Mouse (Mus musculus) adrenal gland, adult 8-10 months (tissue): ENCODE measurements around the gene Nap1l5. TPM values are rescaled to one million over a fixed set of nuclear protein-coding genes. Genes with fewer than 3 reads are reported as not detected.

Source experiments
- DNase-seq: peaks from one replicate; pipeline ENCODE4 v3.0.0; 2022
- total RNA-seq, 4 experiments: library from RNA; stranded (reverse); gene quantifications; 2 replicates each; pipeline ENCODE4 v1.2.4; 2022

Nap1l5 gene
- 10 to 100 TPM; 27.9 to 53.2 (median 35.6) TPM for total RNA-seq

DNA sequence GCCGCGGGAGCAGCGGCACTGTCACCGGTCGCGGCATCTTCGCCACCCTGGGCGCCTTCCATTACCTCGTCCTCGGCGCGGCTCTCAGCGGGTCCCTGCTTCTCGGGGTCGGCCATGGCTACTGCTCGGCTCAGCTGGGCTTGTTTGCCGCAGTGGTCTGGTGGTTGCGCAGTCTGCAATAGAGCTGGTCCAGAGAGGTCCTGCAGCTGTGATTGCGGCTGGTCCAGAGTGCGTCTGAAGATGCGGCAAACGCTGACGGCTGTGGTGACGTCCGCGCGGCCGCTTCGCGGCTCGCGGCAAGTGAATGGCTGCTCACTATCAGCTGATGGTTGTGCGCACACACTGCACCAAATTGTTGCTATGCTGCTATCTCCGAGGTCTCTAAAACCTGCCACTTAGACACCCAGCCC, at the start of gene Nap1l5:
Gene Nap1l5, minus strand, starts transcription at position 225 of the 410 bp plus-strand sequence.
- peak; percentile 26 for DNase-seq

DNA sequence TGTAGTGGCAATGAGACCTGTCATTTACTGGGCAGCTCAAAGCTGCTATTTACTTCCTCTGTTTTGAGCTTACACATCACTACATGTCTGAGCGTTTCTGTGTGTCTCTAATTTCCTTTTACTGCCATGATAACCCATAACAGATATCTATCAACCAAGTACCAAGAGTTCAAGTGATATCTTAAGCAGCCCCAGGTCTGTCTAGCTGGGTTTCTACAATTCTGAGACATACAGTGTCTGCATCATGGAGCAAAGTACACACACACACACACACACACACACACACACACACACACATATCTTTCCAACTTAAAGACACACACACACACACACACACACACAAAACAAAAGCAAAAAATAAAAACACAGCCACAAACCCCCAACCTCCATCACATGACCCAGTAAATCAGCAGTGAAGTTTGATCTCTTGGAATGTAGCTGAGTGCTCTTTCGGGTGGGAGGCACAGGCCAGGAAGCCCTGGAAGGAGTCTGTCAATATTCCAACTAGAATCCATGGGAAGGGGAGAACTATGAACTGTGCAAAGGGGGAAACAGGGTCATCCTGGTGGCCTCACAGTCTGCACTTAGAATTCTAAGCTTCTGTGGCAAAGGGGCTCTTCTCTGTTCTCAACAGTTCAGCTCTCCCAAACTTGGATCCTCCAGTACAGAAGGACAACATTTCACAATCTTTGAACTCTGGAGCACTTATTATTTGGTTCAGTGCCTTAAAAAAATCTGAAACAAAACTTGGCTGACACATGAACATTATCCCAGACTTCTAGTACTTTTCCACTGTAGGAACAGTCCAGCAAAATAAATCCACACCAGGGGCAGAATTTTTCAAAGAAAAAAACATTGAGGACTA, 44.5 kb upstream of the Nap1l5 start:
- DNase-seq, result no peak

- no peak for DNase-seq
Measured at GRCm38 (mm10) chr6:58950410-58950809, 43.5 kb upstream of the Nap1l5 start.

- no peak for DNase-seq
Measured at GRCm38 (mm10) chr6:58946840-58947239, 40.0 kb upstream of the Nap1l5 start.

DNA sequence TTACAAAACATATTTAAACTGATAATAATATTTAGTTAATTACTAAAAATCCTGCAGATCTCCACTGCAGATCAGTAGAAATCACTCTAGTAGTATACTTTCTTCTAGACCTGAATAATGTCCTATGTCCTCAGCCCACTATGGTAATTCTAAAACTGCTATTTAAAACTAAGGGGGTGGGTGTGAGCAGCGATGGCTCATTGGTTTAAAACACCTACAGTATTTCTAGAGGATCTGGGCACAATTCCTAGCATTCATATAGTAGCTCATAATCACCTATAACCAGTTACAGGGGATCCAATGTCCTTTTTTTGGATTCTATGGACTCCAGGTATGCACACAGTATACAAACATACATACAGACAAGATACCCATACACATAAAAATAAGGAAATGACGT, 39.4 kb upstream of the Nap1l5 start:
- no peak for DNase-seq

DNA sequence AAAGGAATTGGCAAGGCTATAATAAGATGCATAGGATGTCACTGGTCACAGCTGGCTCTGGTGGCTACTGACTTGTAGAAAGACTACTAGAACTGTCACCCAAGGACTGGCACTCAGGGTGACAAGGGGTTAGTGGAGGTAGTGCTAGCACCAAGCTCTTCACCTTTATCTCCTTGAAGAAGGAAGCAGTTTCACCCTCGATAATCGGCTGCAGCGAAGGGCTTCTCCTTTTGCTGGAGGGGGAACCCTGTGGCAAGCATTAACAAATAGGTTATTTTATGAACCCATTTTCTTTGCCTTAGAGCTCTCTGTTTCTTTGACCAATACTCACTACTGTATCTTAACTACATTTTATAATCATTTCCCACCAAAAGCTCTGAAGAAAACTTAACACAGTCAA, 37.1 kb upstream of the Nap1l5 start:
- no peak for DNase-seq

DNA sequence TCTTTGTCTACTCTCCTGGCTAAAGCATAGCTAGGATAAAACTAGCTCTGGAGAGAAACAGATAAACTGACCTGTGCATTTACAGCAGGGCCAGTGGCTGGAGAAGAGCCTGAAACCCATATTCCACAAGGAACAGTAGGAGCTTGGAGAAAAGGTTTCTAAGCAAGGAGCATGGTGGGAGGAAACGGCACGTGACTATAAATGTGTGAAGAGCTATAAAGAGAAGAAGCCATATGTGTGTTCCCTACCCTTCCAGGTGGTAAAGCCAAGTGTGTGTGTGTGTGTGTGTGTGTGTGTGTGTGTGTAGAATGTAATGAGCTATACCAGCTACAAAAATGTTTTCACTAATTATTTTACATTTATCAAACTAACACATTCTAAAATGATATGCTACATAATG, 35.4 kb upstream of the Nap1l5 start:
- DNase-seq, result no peak

GRCm38 (mm10) chr6:58937726-58938125, 30.9 kb upstream of the Nap1l5 start:
- no peak for DNase-seq

- no peak for DNase-seq
Measured at GRCm38 (mm10) chr6:58934144-58934543, 27.3 kb upstream of the Nap1l5 start.

DNA sequence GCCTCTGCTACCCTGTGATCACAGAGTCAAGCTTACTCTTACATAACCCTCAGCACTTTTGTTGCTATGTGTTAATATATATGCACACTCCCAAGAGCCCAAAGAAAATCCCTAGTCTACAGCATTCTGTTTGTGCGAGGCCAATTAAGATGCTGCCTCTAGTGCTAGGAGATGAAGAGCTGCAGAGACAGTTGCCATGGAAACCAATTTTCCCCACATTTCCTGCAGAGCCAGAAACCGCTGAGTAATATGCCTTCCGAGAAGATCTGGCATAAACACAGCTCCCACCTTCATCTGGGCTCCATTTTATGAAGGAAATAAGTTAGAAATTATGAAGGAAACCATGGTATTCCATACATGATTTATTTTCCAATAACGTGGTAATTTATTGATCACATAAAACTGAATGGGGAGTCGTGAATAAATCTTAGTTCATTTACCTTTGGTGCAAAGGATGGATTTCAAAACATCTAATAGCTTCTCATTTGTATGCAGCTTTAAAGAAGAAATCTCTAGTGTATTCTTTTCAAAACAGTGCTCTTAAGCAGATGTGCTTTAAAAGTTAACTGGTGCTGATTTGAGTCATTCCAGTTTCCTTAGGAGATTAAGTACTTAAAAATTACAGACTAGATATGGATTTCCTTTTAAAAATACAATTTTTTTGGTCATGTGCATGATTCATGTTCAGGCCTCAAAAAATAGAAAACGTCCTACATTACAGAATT, 26.5 kb upstream of the Nap1l5 start:
- DNase-seq, result no peak

DNA sequence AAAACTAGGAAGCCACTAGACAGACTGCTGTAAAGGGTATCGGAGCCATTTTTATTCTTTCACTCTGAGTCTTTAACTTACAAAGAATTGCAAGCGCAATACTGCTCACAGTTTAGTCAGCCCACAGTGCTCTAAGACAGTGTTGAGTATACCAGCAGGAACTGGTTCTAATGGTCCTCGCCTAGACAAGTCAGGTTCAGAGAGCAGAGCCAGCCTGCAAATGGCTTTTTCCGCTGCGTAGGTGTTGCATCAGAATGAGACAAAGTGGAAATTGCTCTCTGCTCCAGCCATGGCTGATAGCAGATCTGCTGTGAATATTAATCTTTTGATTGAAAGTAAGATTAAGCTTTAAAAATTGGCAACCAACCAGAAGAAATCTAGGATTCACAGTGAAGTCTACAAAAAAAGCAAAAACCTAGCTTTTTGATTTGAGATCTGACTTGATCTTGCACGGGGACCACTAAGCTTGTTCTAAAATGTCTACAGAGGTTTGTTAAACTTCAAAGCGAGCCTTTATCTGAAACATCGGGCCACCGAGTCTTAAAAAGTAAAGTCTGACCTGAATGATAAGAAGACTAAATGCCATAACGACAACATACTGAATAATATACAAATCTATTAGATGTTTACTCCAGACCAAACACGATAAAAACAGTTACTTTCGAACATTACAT, 25.8 kb upstream of the Nap1l5 start:
- no peak for DNase-seq

- DNase-seq, result no peak
Measured at GRCm38 (mm10) chr6:58931149-58931548, 24.3 kb upstream of the Nap1l5 start.

- DNase-seq, result peak; percentile 14
Measured at GRCm38 (mm10) chr6:58929911-58930431, 23.1 kb upstream of the Nap1l5 start.

DNA sequence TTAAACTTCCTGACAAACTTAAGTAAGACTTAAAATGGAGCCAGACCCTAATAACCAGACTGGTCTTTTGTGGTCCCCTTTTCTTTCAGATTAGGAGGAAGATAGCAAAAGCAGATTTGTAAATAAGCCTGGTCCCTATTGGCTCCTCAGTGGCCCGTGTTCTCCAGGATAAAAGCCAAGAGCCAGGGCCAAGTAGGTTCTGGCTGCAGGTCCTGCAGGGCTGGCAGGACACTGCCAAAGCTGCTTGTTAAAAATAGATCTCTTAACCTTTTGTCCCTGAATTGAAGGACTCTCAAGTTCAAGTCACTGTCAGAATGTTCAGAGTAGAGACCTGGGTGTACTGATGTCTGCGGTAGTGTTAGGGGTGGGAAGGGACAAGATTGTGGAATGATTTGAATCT, 21.0 kb upstream of the Nap1l5 start:
- DNase-seq, result no peak

DNA sequence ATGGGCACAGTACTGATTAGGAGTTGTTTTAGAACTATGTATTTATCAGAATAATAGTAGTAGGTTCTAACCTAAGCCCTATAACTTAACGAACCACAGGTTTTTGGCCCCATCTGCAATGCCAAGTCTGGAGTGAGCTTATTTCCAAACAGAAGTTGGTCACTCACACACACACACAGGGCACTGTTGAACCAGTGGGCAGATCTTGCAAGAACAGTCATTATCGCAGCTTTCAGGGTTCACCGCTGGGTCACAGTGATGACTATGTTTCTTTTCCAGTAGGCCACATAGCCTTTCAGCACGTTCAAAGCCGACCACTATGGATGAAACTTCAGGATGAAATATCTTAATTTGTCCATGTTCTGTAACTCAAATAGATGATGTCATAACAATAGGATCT, 15.6 kb upstream of the Nap1l5 start:
- DNase-seq, result no peak

DNA sequence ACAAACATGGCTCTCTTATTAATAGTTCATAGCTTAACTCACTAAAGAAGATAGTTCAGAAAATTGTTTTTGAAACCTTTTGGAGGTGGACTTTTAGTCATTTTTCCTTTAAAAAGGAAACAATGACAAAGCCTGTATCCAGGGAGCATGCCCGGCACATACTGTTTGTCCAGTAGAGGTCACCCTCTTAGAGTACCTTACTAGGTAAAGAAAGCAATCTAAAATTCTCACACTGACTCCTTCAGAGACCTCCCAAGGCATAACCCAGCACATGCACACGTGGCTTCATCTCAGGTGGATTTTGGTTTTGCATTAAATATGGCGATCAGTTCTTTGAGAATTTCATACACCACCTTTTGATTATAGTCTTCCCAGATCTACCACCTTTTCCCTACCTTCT, 14.7 kb upstream of the Nap1l5 start:
- no peak for DNase-seq

DNA sequence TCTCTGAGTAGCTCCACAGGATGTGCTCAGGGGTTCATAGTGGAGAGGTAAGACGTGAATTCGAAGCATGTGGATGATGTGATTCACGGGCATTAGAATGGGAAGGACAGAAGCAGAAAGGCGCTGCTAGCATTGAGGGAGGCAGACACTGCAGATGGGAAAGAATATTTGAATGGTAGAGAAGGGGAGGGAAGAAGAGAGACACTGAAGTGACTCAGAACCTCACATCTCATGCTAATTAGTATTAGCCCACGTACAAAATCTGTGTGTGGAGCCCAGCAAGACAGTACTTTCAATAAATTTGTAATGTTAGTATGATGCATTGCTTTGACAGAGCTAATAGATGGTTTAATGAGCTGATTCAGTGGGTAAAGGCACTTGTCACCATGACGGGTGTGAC, 13.9 kb upstream of the Nap1l5 start:
- no peak for DNase-seq

DNA sequence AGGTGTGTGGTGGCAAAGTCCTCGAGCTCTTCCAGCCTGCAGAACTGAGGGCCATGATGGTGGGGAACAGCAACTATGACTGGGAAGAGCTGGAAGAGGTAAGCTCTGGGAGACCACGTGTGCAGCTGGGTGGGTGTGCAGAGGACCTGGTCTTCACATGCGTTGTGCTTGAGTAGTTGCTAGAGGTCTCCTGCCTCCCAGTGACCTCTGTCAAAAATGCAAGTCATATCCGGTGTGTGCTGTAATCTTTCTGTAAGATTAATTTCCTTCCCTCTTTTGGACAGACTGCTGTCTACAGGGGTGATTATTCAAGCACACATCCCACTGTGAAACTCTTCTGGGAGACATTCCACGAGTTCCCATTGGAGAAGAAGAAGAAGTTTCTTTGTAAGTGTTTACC, 9.6 kb upstream of the Nap1l5 start:
- no peak for DNase-seq

GRCm38 (mm10) chr6:58913971-58914370, 7.1 kb upstream of the Nap1l5 start:
- DNase-seq, result no peak

DNA sequence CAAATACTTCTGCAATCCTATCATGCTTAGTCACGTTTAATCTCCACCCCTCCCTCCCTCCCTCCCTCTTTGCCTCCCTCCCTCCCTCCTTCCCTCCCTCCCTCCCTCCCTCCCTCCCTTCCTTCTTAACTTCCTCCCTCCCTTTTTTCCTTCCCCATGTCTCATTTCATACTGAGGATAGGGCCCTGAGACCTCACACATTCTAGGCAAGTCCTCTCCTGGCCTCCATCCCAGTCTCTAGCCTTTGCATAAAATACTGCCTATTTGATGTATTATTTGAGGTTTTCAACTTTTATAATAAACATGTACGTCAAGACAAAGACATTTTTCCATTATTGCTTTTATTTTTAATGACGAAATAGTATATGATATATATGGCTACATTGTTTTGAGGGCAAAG, 6.7 kb upstream of the Nap1l5 start:
- no peak for DNase-seq

GRCm38 (mm10) chr6:58912842-58913241, 6.0 kb upstream of the Nap1l5 start:
- DNase-seq, result no peak

DNA sequence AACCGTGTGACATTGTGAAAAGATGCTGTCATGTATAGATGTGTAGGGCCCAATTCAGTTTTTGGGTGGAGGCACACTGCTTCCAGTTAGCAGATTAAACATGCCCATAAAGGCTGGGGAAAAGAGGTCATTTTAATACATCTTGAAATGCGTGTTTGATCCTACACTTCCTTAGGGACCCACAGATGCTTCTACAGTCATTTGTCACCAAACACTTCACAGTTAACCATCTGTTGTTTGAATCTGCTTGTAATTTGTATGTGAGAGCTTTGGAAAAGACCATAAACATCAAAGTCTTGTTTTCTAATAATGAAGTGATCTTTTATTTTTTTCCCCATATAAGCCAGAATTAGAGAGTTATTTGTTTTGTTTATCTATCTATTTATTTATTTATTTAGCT, 915 bp upstream of the Nap1l5 start:
- no peak for DNase-seq

DNA sequence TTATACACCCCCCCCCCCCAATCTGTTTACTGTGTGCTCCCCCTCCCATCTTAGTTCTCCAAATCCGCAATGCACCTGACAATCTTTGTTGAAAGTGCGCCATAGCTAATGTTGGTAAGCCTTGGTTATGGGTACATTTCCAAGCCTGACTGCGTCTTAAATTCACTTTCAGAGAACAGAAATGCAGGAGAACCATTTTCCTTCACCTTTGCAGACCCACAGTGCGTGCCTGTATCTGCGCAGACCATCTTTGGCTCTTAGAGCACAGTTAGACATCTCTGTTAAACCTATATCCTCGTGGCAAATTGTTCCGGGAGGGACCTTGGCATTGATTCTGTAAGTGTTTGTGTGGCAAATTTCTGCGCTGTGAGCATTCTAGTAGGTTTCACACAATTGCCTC, 460 bp upstream of the Nap1l5 start:
- DNase-seq, result no peak
